In the genomic region with DNA sequence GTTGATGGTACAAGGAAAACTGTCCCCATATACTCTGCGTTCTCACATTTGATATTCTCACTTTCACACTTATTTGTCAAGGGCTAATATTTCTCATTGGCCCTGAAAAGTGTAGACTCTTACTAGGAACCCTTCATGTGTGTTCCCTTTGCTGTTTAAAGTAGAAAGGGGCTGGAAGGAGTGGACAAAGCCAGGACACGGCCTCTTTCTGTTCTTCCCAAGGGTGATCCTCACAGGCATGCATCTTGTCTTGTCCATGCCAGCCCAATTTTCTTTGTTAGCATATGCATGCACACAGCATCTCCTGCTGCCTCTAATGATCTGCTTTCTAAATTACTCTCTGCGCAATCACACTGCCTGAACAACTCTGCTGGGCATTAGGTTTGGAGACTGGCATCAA, we compare ENCODE assay signal across 19 mouse cellular contexts.
DNase-seq lines count a peak whose midpoint lies in the region; ATAC-seq and TF ChIP-seq lines count a peak whose summit lies in the region.
"Had no signal": no experiment of that assay in that cellular context is flagged by ENCODE, and none has a peak within 500 bp of the region (broad histone marks: within the 10 kb centered on the region; RNA-seq: fewer than 3 reads in every experiment).

No protein-coding gene starts in this region.

- no peaks in the 10 kb centered on the region for H3K79me2 ChIP-seq in heart, adult 2 months (replicated peaks; ENCODE audit: control insufficient read depth, insufficient read depth, low read length)

- no peaks in the 10 kb centered on the region for H3K4me1 ChIP-seq in heart, adult 2 months (ENCODE audit: control insufficient read depth, insufficient read depth, low read length)
- H3K4me1 ChIP-seq in midbrain, embryonic 11.5 days (ENCODE audit: control insufficient read depth, insufficient read depth, low read length) = no peaks in the 10 kb centered on the region
- no peaks in the 10 kb centered on the region for H3K4me1 ChIP-seq in midbrain, embryonic 14.5 days (ENCODE audit: control insufficient read depth, insufficient read depth, low read length)

- H3K36me3 ChIP-seq in heart, adult 2 months (ENCODE audit: control insufficient read depth, insufficient read depth, low read length) = no peaks in the 10 kb centered on the region
- no peaks in the 10 kb centered on the region for H3K36me3 ChIP-seq in midbrain, embryonic 11.5 days (ENCODE audit: control insufficient read depth, insufficient read depth, low read length)
- no peaks in the 10 kb centered on the region for H3K36me3 ChIP-seq in midbrain, embryonic 14.5 days (ENCODE audit: control insufficient read depth, insufficient read depth, low read length)
- H3K36me3 ChIP-seq: G1E had no signal

- no peak overlapping the region for H3K4me3 ChIP-seq in heart, adult 2 months
- no peak overlapping the region for H3K4me3 ChIP-seq in midbrain, embryonic 11.5 days (ENCODE audit: low read depth, low read length)
- H3K4me3 ChIP-seq in midbrain, embryonic 14.5 days (replicated peaks; ENCODE audit: low read depth, low read length) = no peak overlapping the region

- WGBS in heart, adult 2 months = 92% methylated on average over 3 of the region's 3 CpGs
- 93% methylated on average over 3 of the region's 3 CpGs for WGBS in midbrain, embryonic 11.5 days
- WGBS in midbrain, embryonic 14.5 days = 94% methylated on average over 3 of the region's 3 CpGs

- intact Hi-C loops in heart, adult 2 months (cut with DNase I) = no loop called here

- no peak for TF ChIP-seq POLR2A in heart, adult 2 months (IDR thresholded peaks at IDR 0.05; ENCODE audit: insufficient read depth, low read depth, low read length)

- no peak overlapping the region for H3K4me2 ChIP-seq in midbrain, embryonic 11.5 days
- H3K4me2 ChIP-seq in midbrain, embryonic 14.5 days (ENCODE audit: low read length) = no peak overlapping the region

- DNase-seq in heart, adult 11 months = peak; percentile 51
- no peak for DNase-seq in heart, adult 2 months
- peak; percentile 57 for DNase-seq in midbrain, embryonic 11.5 days (ENCODE audit: low spot score, missing footprints)
- DNase-seq in midbrain, embryonic 14.5 days = no peak
- DNase-seq: adrenal gland, adult 2 months; adrenal gland, adult 8-10 months; adrenal gland, postnatal 10 days; adrenal gland, postnatal 14 days; adrenal gland, postnatal 25 days; adrenal gland, postnatal 36 days; B cell, adult 2 months; cerebellum, adult 11 months; cerebellum, adult 11-12 months; cerebellum, adult 18-20 months had no signal

- no peak for TF ChIP-seq EP300 in heart, adult 2 months (IDR thresholded peaks at IDR 0.05; ENCODE audit: insufficient read depth, low read depth, low read length)

- no peaks in the 10 kb centered on the region for H3K27me3 ChIP-seq in heart, adult 2 months (ENCODE audit: control insufficient read depth, insufficient read depth, low read length)
- H3K27me3 ChIP-seq in midbrain, embryonic 11.5 days (ENCODE audit: control insufficient read depth, insufficient read depth, low read length) = no peaks in the 10 kb centered on the region
- no peaks in the 10 kb centered on the region for H3K27me3 ChIP-seq in midbrain, embryonic 14.5 days (ENCODE audit: control insufficient read depth, insufficient read depth, low read length)
- H3K27me3 ChIP-seq: CH12.LX, Patski had no signal

- H3K9me3 ChIP-seq in midbrain, embryonic 11.5 days (ENCODE audit: control insufficient read depth, low read length) = no peaks in the 10 kb centered on the region
- H3K9me3 ChIP-seq in midbrain, embryonic 14.5 days (ENCODE audit: control insufficient read depth, low read length) = no peaks in the 10 kb centered on the region

- ATAC-seq in midbrain, embryonic 11.5 days (ENCODE audit: low FRiP score) = no peak
- ATAC-seq in midbrain, embryonic 14.5 days (ENCODE audit: low FRiP score, low TSS enrichment) = no peak
- ATAC-seq: activated CD4-positive, CD25-positive, alpha-beta regulatory T cell, adult 4 months; CD4-positive, CD25-positive, alpha-beta regulatory T cell, adult 4 months; Patski had no signal

- H3K27ac ChIP-seq in heart, adult 2 months = no peak overlapping the region
- no peak overlapping the region for H3K27ac ChIP-seq in midbrain, embryonic 11.5 days (ENCODE audit: low read depth, low read length)
- H3K27ac ChIP-seq in midbrain, embryonic 14.5 days (replicated peaks; ENCODE audit: low read depth, low read length) = no peak overlapping the region

- TF ChIP-seq CTCF in heart, adult 2 months (IDR thresholded peaks at IDR 0.05) = no peak

- no peak overlapping the region for H3K9ac ChIP-seq in heart, adult 2 months (ENCODE audit: low read depth, low read length)
- no peak overlapping the region for H3K9ac ChIP-seq in midbrain, embryonic 11.5 days (ENCODE audit: low read length)
- H3K9ac ChIP-seq in midbrain, embryonic 14.5 days (replicated peaks; ENCODE audit: low read length) = no peak overlapping the region

Comparison
In these comparisons a context has a peak if more than half of its experiments do, and no peak if none do; other contexts are left out.
1. DNase-seq: peak in heart, adult 11 months (single experiment) and midbrain, embryonic 11.5 days (single experiment); none in heart, adult 2 months (0 of 2) and midbrain, embryonic 14.5 days (single experiment).